Mouse (Mus musculus) forebrain, embryonic 15.5 days (tissue): ENCODE measurements around the gene Tfap2b. TPM values are rescaled to one million over a fixed set of nuclear protein-coding genes. Genes with fewer than 3 reads are reported as not detected.
A peak's percentile ranks its signal among the peaks of the same experiment; 100 is the strongest.

Source experiments
- ATAC-seq: fragments of 200-750 bp; cut with Nextera tagmentation; replicated peaks from 2 replicates; pipeline ENCODE4 v1.8.0; 2017; ENCODE audit warnings: mild to moderate bottlenecking, moderate TSS enrichment, moderate library complexity
- H3K27ac ChIP-seq: fragments of 300-500 bp; sonication (generic); replicated peaks from 2 replicates; pipeline ENCODE4 v1.5.1; 2015; ENCODE audit warnings: mild to moderate bottlenecking, inconsistent platforms
- H3K27me3 ChIP-seq: fragments of 300-500 bp; sonication (generic); 2 replicates; pipeline ENCODE4 v1.6.1; 2015; ENCODE audit warnings: inconsistent platforms
- H3K36me3 ChIP-seq: fragments of 300-500 bp; sonication (generic); 2 replicates; pipeline ENCODE4 v1.6.1; 2015; ENCODE audit warnings: mild to moderate bottlenecking, inconsistent platforms
- H3K4me1 ChIP-seq: fragments of 300-500 bp; sonication (generic); 2 replicates; pipeline ENCODE4 v1.6.1; 2015; ENCODE audit warnings: inconsistent platforms
- H3K4me2 ChIP-seq: fragments of 300-500 bp; sonication (generic); replicated peaks from 2 replicates; pipeline ENCODE4 v1.6.1; 2015; ENCODE audit warnings: mild to moderate bottlenecking, inconsistent platforms
- H3K4me3 ChIP-seq: fragments of 300-500 bp; sonication (generic); 2 replicates; pipeline ENCODE4 v1.5.1; 2015; ENCODE audit warnings: mild to moderate bottlenecking, inconsistent platforms
- H3K9ac ChIP-seq: fragments of 300-500 bp; sonication (generic); replicated peaks from 2 replicates; pipeline ENCODE4 v1.6.1; 2015; ENCODE audit warnings: mild to moderate bottlenecking, inconsistent platforms
- H3K9me3 ChIP-seq: fragments of 300-500 bp; sonication (generic); 2 replicates; pipeline ENCODE4 v1.6.1; 2016; ENCODE audit warnings: inconsistent platforms
- WGBS: fragments of 180-500 bp; shearing (Covaris S2); methylation state at CpG from one replicate; pipeline ENCODE4 v1.1.7; 2015; ENCODE audit warnings: mixed read lengths; 5-methylcytosine and 5-hydroxymethylcytosine counted together
- polyA plus RNA-seq: library from polyadenylated mRNA; unstranded; fragments of >200 nt; fragmentation: Nextera tagmentation; extraction: Ambion mirVana; gene quantifications from 2 replicates; pipeline ENCODE4 v1.2.1, GENCODE M21; 2015

Tfap2b gene
- polyA plus RNA-seq, 1 experiment from 2014 or later = 3.8 TPM

GRCm38 (mm10) chr1:19213171-19213570, 4.5 kb downstream of the Tfap2b start:
- peaks cover 11% of the 10 kb centered on the region for H3K4me1 ChIP-seq
- H3K9ac ChIP-seq = no peak overlapping the region
- ATAC-seq = no peak
- no peaks in the 10 kb centered on the region for H3K36me3 ChIP-seq
- no peak overlapping the region for H3K27ac ChIP-seq
- no peaks in the 10 kb centered on the region for H3K9me3 ChIP-seq
- under 1% methylated on average over 4 of the region's 4 CpGs for WGBS
- no peak overlapping the region for H3K4me2 ChIP-seq
- H3K27me3 ChIP-seq = peaks cover 82% of the 10 kb centered on the region
- no peak overlapping the region for H3K4me3 ChIP-seq

GRCm38 (mm10) chr1:19213851-19214395, 5.2 kb downstream of the Tfap2b start:
- no peak overlapping the region for H3K27ac ChIP-seq
- 2% methylated on average over 36 of the region's 36 CpGs for WGBS
- H3K4me2 ChIP-seq = no peak overlapping the region
- peaks cover 82% of the 10 kb centered on the region for H3K27me3 ChIP-seq
- ATAC-seq = no peak
- H3K4me3 ChIP-seq = no peak overlapping the region
- H3K9ac ChIP-seq = no peak overlapping the region
- H3K36me3 ChIP-seq = no peaks in the 10 kb centered on the region
- H3K4me1 ChIP-seq = peaks cover 11% of the 10 kb centered on the region
- H3K9me3 ChIP-seq = no peaks in the 10 kb centered on the region

GRCm38 (mm10) chr1:19217391-19217790, 8.7 kb downstream of the Tfap2b start:
- Histone ChIP-seq H3K9ac (no peak overlapping the region), H3K4me1 (peaks cover 5% of the 10 kb centered on the region), H3K4me3 (no peak overlapping the region), H3K36me3 (no peaks in the 10 kb centered on the region), H3K27me3 (peaks cover 91% of the 10 kb centered on the region), H3K9me3 (no peaks in the 10 kb centered on the region), H3K4me2 (no peak overlapping the region), H3K27ac (no peak overlapping the region)
- WGBS = 1% methylated on average over 16 of the region's 16 CpGs
- no peak; the same call in 1 of the 2 replicates for ATAC-seq

- no peak for ATAC-seq
- no peak overlapping the region for H3K27ac ChIP-seq
- H3K9me3 ChIP-seq = no peaks in the 10 kb centered on the region
- H3K4me2 ChIP-seq = no peak overlapping the region
- H3K9ac ChIP-seq = no peak overlapping the region
- H3K4me1 ChIP-seq = peaks cover 5% of the 10 kb centered on the region
- H3K4me3 ChIP-seq = no peak overlapping the region
- peaks cover 91% of the 10 kb centered on the region for H3K27me3 ChIP-seq
- H3K36me3 ChIP-seq = no peaks in the 10 kb centered on the region
- 7% methylated on average over 7 of the region's 7 CpGs for WGBS
These were observed 9.5 kb downstream of the Tfap2b start for GRCm38 (mm10) chr1:19218221-19218620.

GRCm38 (mm10) chr1:19219381-19219780, 10.7 kb downstream of the Tfap2b start:
- no peak for ATAC-seq
- Histone ChIP-seq H3K36me3 (no peaks in the 10 kb centered on the region), H3K27me3 (peaks cover 93% of the 10 kb centered on the region), H3K27ac (no peak overlapping the region), H3K9ac (no peak overlapping the region), H3K4me2 (no peak overlapping the region), H3K4me1 (peaks cover 3% of the 10 kb centered on the region; the same call in 1 of the 2 replicates), H3K4me3 (no peak overlapping the region), H3K9me3 (no peaks in the 10 kb centered on the region)

- H3K4me2 ChIP-seq = no peak overlapping the region
- peaks cover 3% of the 10 kb centered on the region; the same call in 1 of the 2 replicates for H3K4me1 ChIP-seq
- WGBS = 0% methylated on average over 1 of the region's 1 CpGs
- H3K36me3 ChIP-seq = no peaks in the 10 kb centered on the region
- no peak overlapping the region for H3K27ac ChIP-seq
- H3K9ac ChIP-seq = no peak overlapping the region
- no peak overlapping the region for H3K4me3 ChIP-seq
- H3K9me3 ChIP-seq = no peaks in the 10 kb centered on the region
- no peak for ATAC-seq
- H3K27me3 ChIP-seq = peaks cover 94% of the 10 kb centered on the region
These were observed 11.8 kb downstream of the Tfap2b start for GRCm38 (mm10) chr1:19220564-19220963.

- H3K4me3 ChIP-seq = no peak overlapping the region
- peaks cover 3% of the 10 kb centered on the region; the same call in 1 of the 2 replicates for H3K4me1 ChIP-seq
- ATAC-seq = no peak
- 2% methylated on average over 7 of the region's 7 CpGs for WGBS
- no peak overlapping the region for H3K9ac ChIP-seq
- H3K4me2 ChIP-seq = no peak overlapping the region
- no peak overlapping the region for H3K27ac ChIP-seq
- no peaks in the 10 kb centered on the region for H3K9me3 ChIP-seq
- H3K36me3 ChIP-seq = no peaks in the 10 kb centered on the region
- peaks cover 94% of the 10 kb centered on the region for H3K27me3 ChIP-seq
These were observed 12.9 kb downstream of the Tfap2b start for GRCm38 (mm10) chr1:19221601-19222000.

GRCm38 (mm10) chr1:19226699-19227098, 18.0 kb downstream of the Tfap2b start:
- 0 out of 2 replicates have a peak, but pooled peaks have one; percentile 36 for ATAC-seq
- Histone ChIP-seq H3K4me3 (no peak overlapping the region), H3K27me3 (peaks cover 95% of the 10 kb centered on the region), H3K27ac (no peak overlapping the region), H3K9me3 (no peaks in the 10 kb centered on the region), H3K36me3 (no peaks in the 10 kb centered on the region), H3K9ac (no peak overlapping the region), H3K4me1 (peaks cover 3% of the 10 kb centered on the region; the same call in 1 of the 2 replicates), H3K4me2 (no peak overlapping the region)
- WGBS = 2% methylated on average over 8 of the region's 8 CpGs

GRCm38 (mm10) chr1:19230926-19231573, 22.3 kb downstream of the Tfap2b start:
- Histone ChIP-seq H3K9me3 (no peaks in the 10 kb centered on the region), H3K4me3 (no peak overlapping the region), H3K9ac (no peak overlapping the region), H3K4me1 (peaks cover 3% of the 10 kb centered on the region; the same call in 1 of the 2 replicates), H3K27me3 (peaks cover 89% of the 10 kb centered on the region), H3K4me2 (no peak overlapping the region), H3K27ac (no peak overlapping the region), H3K36me3 (no peaks in the 10 kb centered on the region)
- no peak for ATAC-seq
- 1% methylated on average over 16 of the region's 16 CpGs for WGBS

GRCm38 (mm10) chr1:19231574-19232080, 22.9 kb downstream of the Tfap2b start:
- Histone ChIP-seq H3K9me3 (no peaks in the 10 kb centered on the region), H3K4me2 (no peak overlapping the region), H3K27ac (no peak overlapping the region), H3K36me3 (no peaks in the 10 kb centered on the region), H3K4me3 (no peak overlapping the region), H3K27me3 (peaks cover 89% of the 10 kb centered on the region), H3K9ac (no peak overlapping the region), H3K4me1 (peaks cover 3% of the 10 kb centered on the region; the same call in 1 of the 2 replicates)
- 1% methylated on average over 16 of the region's 16 CpGs for WGBS
- no peak for ATAC-seq

GRCm38 (mm10) chr1:19232743-19233142, 24.0 kb downstream of the Tfap2b start:
- Histone ChIP-seq H3K4me3 (no peak overlapping the region), H3K27me3 (peaks cover 89% of the 10 kb centered on the region), H3K4me2 (no peak overlapping the region), H3K36me3 (no peaks in the 10 kb centered on the region), H3K9ac (no peak overlapping the region), H3K4me1 (no peaks in the 10 kb centered on the region), H3K27ac (no peak overlapping the region), H3K9me3 (no peaks in the 10 kb centered on the region)
- WGBS = 10% methylated on average over 1 of the region's 1 CpGs
- no peak for ATAC-seq

GRCm38 (mm10) chr1:19233857-19234256, 25.1 kb downstream of the Tfap2b start:
- Histone ChIP-seq H3K36me3 (no peaks in the 10 kb centered on the region), H3K9me3 (no peaks in the 10 kb centered on the region), H3K27me3 (peaks cover 87% of the 10 kb centered on the region), H3K4me1 (no peaks in the 10 kb centered on the region), H3K4me2 (no peak overlapping the region), H3K9ac (no peak overlapping the region), H3K4me3 (no peak overlapping the region), H3K27ac (no peak overlapping the region)
- under 1% methylated on average over 19 of the region's 19 CpGs for WGBS
- 0 out of 2 replicates have a peak, but pooled peaks have one; percentile 30 for ATAC-seq
